9 mouse cellular contexts compared by ENCODE assay signal in genomic region chr11:94958065-94958858, GRCm38 (mm10). TPM values are rescaled to one million over a fixed set of nuclear protein-coding genes. Genes with fewer than 3 reads are reported as not detected.
DNase-seq lines count a peak whose midpoint lies in the region; ATAC-seq and TF ChIP-seq lines count a peak whose summit lies in the region.
"Had no signal": no experiment of that assay in that cellular context is flagged by ENCODE, and none has a peak within 500 bp of the region (broad histone marks: within the 10 kb centered on the region; RNA-seq: fewer than 3 reads in every experiment).

No protein-coding gene starts in this region.

- no peak overlapping the region; the same call in 1 of the 2 replicates for H3K4me3 ChIP-seq in forebrain, embryonic 10.5 days
- H3K4me3 ChIP-seq in forebrain, embryonic 11.5 days (ENCODE audit: low read depth, low read length): no peak overlapping the region
- H3K4me3 ChIP-seq in forebrain, postnatal 0 days (ENCODE audit: low read depth, low read length): no peak overlapping the region
- no peak overlapping the region for H3K4me3 ChIP-seq in myocyte

- H3K27ac ChIP-seq in forebrain, embryonic 10.5 days: peak overlapping the region; percentile 63
- no peak overlapping the region for H3K27ac ChIP-seq in forebrain, embryonic 11.5 days (ENCODE audit: low read depth, low read length)
- H3K27ac ChIP-seq in forebrain, postnatal 0 days (ENCODE audit: low read depth, low read length): peak overlapping the region; percentile 29; the same call in 1 of the 2 replicates

- TF ChIP-seq POLR2A in myocyte (IDR thresholded peaks at IDR 0.05; ENCODE audit: insufficient read length, low read depth): peak; percentile 43

- H3K27me3 ChIP-seq in forebrain, embryonic 10.5 days (ENCODE audit: poor library complexity, severe bottlenecking): peaks cover 4% of the 10 kb centered on the region; the same call in 1 of the 2 replicates
- no peaks in the 10 kb centered on the region for H3K27me3 ChIP-seq in forebrain, embryonic 11.5 days (ENCODE audit: control insufficient read depth, insufficient read depth, low read length)
- no peaks in the 10 kb centered on the region for H3K27me3 ChIP-seq in forebrain, postnatal 0 days (ENCODE audit: insufficient read depth, low read length)
- no peaks in the 10 kb centered on the region for H3K27me3 ChIP-seq in myocyte (ENCODE audit: control insufficient read depth, insufficient read depth, insufficient read length)

- H3K9ac ChIP-seq in forebrain, embryonic 11.5 days (ENCODE audit: low read length): no peak overlapping the region
- no peak overlapping the region for H3K9ac ChIP-seq in forebrain, postnatal 0 days

- peaks cover 30% of the 10 kb centered on the region for H3K4me1 ChIP-seq in forebrain, embryonic 10.5 days
- peaks cover 2% of the 10 kb centered on the region; the same call in 1 of the 2 replicates for H3K4me1 ChIP-seq in forebrain, embryonic 11.5 days (replicated peaks; ENCODE audit: control insufficient read depth, insufficient read depth, low read length)
- H3K4me1 ChIP-seq in forebrain, postnatal 0 days (ENCODE audit: insufficient read depth): no peaks in the 10 kb centered on the region

- H3ac ChIP-seq in myocyte (ENCODE audit: control insufficient read depth, insufficient read length): no peak overlapping the region

- H3K4me2 ChIP-seq in forebrain, embryonic 11.5 days (ENCODE audit: low read depth, low read length, severe bottlenecking): no peak overlapping the region
- no peak overlapping the region for H3K4me2 ChIP-seq in forebrain, postnatal 0 days (ENCODE audit: low read depth)
- peak overlapping the region; percentile 55 for H3K4me2 ChIP-seq in myocyte (ENCODE audit: low read depth)

- no peak for DNase-seq in forebrain, embryonic 10.5 days (ENCODE audit: extremely low spot score, low spot score)
- DNase-seq in forebrain, embryonic 11.5 days (ENCODE audit: low spot score): no peak
- peak; percentile 71 for DNase-seq in brain, adult 2 months (ENCODE audit: low read depth, low spot score)
- DNase-seq in forebrain, postnatal 0 days: peak; percentile 58
- DNase-seq in layer of hippocampus, postnatal 14 days (ENCODE audit: low spot score in 2 of 2): peak; percentile 50 to 64
- DNase-seq in spleen, adult 18-20 months: no peak

- TF ChIP-seq CTCF in forebrain, postnatal 0 days (IDR thresholded peaks at IDR 0.05; ENCODE audit: low read depth): no peak

- WGBS in forebrain, embryonic 10.5 days: 26% methylated on average over 8 of the region's 8 CpGs
- WGBS in forebrain, embryonic 11.5 days: 28% methylated on average over 8 of the region's 8 CpGs
- 16% methylated on average over 8 of the region's 8 CpGs for WGBS in forebrain, postnatal 0 days

- ATAC-seq in forebrain, embryonic 11.5 days (replicated peaks; ENCODE audit: low FRiP score): no peak
- peak; percentile 65 for ATAC-seq in forebrain, postnatal 0 days
- ATAC-seq in hematopoietic stem cell, adult 5-6 weeks (replicated peaks in 1 of 2; ENCODE audit: insufficient read depth in 1 of 2, low FRiP score in 2 of 2, low TSS enrichment in 1 of 2, low read depth in 1 of 2, poor library complexity in 2 of 2, severe bottlenecking in 2 of 2): peak; percentile 29 to 42

- no peaks in the 10 kb centered on the region for H3K36me3 ChIP-seq in forebrain, embryonic 10.5 days (replicated peaks)
- no peaks in the 10 kb centered on the region for H3K36me3 ChIP-seq in forebrain, embryonic 11.5 days (ENCODE audit: control insufficient read depth, insufficient read depth, low read length)
- no peaks in the 10 kb centered on the region for H3K36me3 ChIP-seq in forebrain, postnatal 0 days (ENCODE audit: insufficient read depth)
- no peaks in the 10 kb centered on the region for H3K36me3 ChIP-seq in myocyte (ENCODE audit: control insufficient read depth, insufficient read depth)

- H3K79me2 ChIP-seq in myocyte (ENCODE audit: control insufficient read depth, insufficient read depth): no peaks in the 10 kb centered on the region

- H3K9me3 ChIP-seq in forebrain, embryonic 10.5 days: no peaks in the 10 kb centered on the region
- no peaks in the 10 kb centered on the region for H3K9me3 ChIP-seq in forebrain, embryonic 11.5 days (ENCODE audit: control insufficient read depth, low read length)
- no peaks in the 10 kb centered on the region for H3K9me3 ChIP-seq in forebrain, postnatal 0 days (ENCODE audit: low read length)

TF ChIP-seq in myocyte, 11 proteins besides CTCF, POLR2A, EP300 and RAD21:
- TF ChIP-seq MAX (IDR thresholded peaks at IDR 0.05; ENCODE audit: low read depth) (no peak), TCF12 (IDR thresholded peaks at IDR 0.05; ENCODE audit: insufficient read depth, poor library complexity, severe bottlenecking) (no peak), USF1 (IDR thresholded peaks at IDR 0.05; ENCODE audit: low read depth) (no peak), POLR2AphosphoS2 (IDR thresholded peaks at IDR 0.05; ENCODE audit: insufficient read length, low read depth) (peak; percentile 51)

RNA-seq across cellular contexts. Expression of gene Hils1, which starts 9.1 kb away (rescaled TPM):
- not detected in 2 replicates for polyA plus RNA-seq in forebrain, embryonic 10.5 days (2016; fragmentation: Nextera tagmentation; extraction: Ambion mirVana)
- polyA plus RNA-seq in forebrain, embryonic 11.5 days (2014; fragmentation: Nextera tagmentation; extraction: Ambion mirVana): not detected in 2 replicates
- not detected in 2 replicates for total RNA-seq in forebrain, postnatal 0 days (2014; rRNA removed)
- not detected in 2 replicates for polyA plus RNA-seq in forebrain, postnatal 0 days (2015; fragmentation: Nextera tagmentation; extraction: Ambion mirVana)
- total RNA-seq in hematopoietic stem cell, adult 5-6 weeks (2017): not detected in 2 replicates
- not detected for total RNA-seq in layer of hippocampus, postnatal 14 days (2021)
- 0.37 TPM for polyA plus RNA-seq in myocyte (2012; fragmentation: generic; extraction: Trizol)
- polyA plus RNA-seq: C2C12 had no signal

RNA-seq across cellular contexts. Expression of gene Sgca, which starts 17.9 kb away (rescaled TPM):
- polyA plus RNA-seq in forebrain, embryonic 10.5 days (2016; fragmentation: Nextera tagmentation; extraction: Ambion mirVana): not detected in 2 replicates
- not detected in 2 replicates for polyA plus RNA-seq in forebrain, embryonic 11.5 days (2014; fragmentation: Nextera tagmentation; extraction: Ambion mirVana)
- total RNA-seq in forebrain, postnatal 0 days (2014; rRNA removed): 0.15 TPM in 1 of 2 replicates, not detected in the other
- 0.09 and 0.13 TPM in 2 replicates for polyA plus RNA-seq in forebrain, postnatal 0 days (2015; fragmentation: Nextera tagmentation; extraction: Ambion mirVana)
- total RNA-seq in hematopoietic stem cell, adult 5-6 weeks (2017): not detected in 2 replicates
- under 1 TPM; 0.95 to 0.99 TPM for total RNA-seq in layer of hippocampus, postnatal 14 days (2021)
- polyA plus RNA-seq in myocyte (2012; fragmentation: generic; extraction: Trizol): 303 TPM

RNA-seq across cellular contexts. Expression of gene Col1a1, which starts 22.2 kb away (rescaled TPM):
- polyA plus RNA-seq in forebrain, embryonic 10.5 days (2016; fragmentation: Nextera tagmentation; extraction: Ambion mirVana): 62.2 and 65.3 TPM in 2 replicates
- polyA plus RNA-seq in forebrain, embryonic 11.5 days (2014; fragmentation: Nextera tagmentation; extraction: Ambion mirVana): 163 and 164 TPM in 2 replicates
- 26.5 and 177 TPM in 2 replicates for total RNA-seq in forebrain, postnatal 0 days (2014; rRNA removed)
- polyA plus RNA-seq in forebrain, postnatal 0 days (2015; fragmentation: Nextera tagmentation; extraction: Ambion mirVana): 33.2 and 43.3 TPM in 2 replicates
- not detected in 2 replicates for total RNA-seq in hematopoietic stem cell, adult 5-6 weeks (2017)
- 10 to 100 TPM; 39.7 to 59.5 TPM for total RNA-seq in layer of hippocampus, postnatal 14 days (2021)
- 206 TPM for polyA plus RNA-seq in myocyte (2012; fragmentation: generic; extraction: Trizol)

RNA-seq across cellular contexts. Expression of gene Ppp1r9b, which starts 32.6 kb away (rescaled TPM):
- 8.7 and 10.7 TPM in 2 replicates for polyA plus RNA-seq in forebrain, embryonic 10.5 days (2016; fragmentation: Nextera tagmentation; extraction: Ambion mirVana)
- polyA plus RNA-seq in forebrain, embryonic 11.5 days (2014; fragmentation: Nextera tagmentation; extraction: Ambion mirVana): 17.2 and 18.6 TPM in 2 replicates
- total RNA-seq in forebrain, postnatal 0 days (2014; rRNA removed): 184 and 202 TPM in 2 replicates
- polyA plus RNA-seq in forebrain, postnatal 0 days (2015; fragmentation: Nextera tagmentation; extraction: Ambion mirVana): 22.3 and 24.9 TPM in 2 replicates
- 159 and 240 TPM in 2 replicates for total RNA-seq in hematopoietic stem cell, adult 5-6 weeks (2017)
- 100 to 1,000 TPM; 705 to 706 TPM for total RNA-seq in layer of hippocampus, postnatal 14 days (2021)
- 42.4 TPM for polyA plus RNA-seq in myocyte (2012; fragmentation: generic; extraction: Trizol)

RNA-seq across cellular contexts. Expression of gene Samd14, which starts 51.4 kb away (rescaled TPM):
- polyA plus RNA-seq in forebrain, embryonic 10.5 days (2016; fragmentation: Nextera tagmentation; extraction: Ambion mirVana): 35.8 and 36.7 TPM in 2 replicates
- polyA plus RNA-seq in forebrain, embryonic 11.5 days (2014; fragmentation: Nextera tagmentation; extraction: Ambion mirVana): 56.8 and 59.2 TPM in 2 replicates
- total RNA-seq in forebrain, postnatal 0 days (2014; rRNA removed): 145 and 150 TPM in 2 replicates
- 113 and 130 TPM in 2 replicates for polyA plus RNA-seq in forebrain, postnatal 0 days (2015; fragmentation: Nextera tagmentation; extraction: Ambion mirVana)
- 2.6 and 6.1 TPM in 2 replicates for total RNA-seq in hematopoietic stem cell, adult 5-6 weeks (2017)
- 10 to 100 TPM; 73.6 to 78.1 TPM for total RNA-seq in layer of hippocampus, postnatal 14 days (2021)
- 14.4 TPM for polyA plus RNA-seq in myocyte (2012; fragmentation: generic; extraction: Trizol)

Comparison
In these comparisons a context has a peak if more than half of its experiments do, and no peak if none do; other contexts are left out.
1. DNase-seq: peak in brain, adult 2 months (single experiment), forebrain, postnatal 0 days (single experiment) and layer of hippocampus, postnatal 14 days (2 of 2); none in forebrain, embryonic 10.5 days (single experiment), forebrain, embryonic 11.5 days (single experiment) and spleen, adult 18-20 months (0 of 2).
2. RNA of gene Sgca, which starts 17.9 kb away (polyA plus RNA-seq): 303 TPM in myocyte (single experiment); 0.09 to 0.13 TPM in forebrain, postnatal 0 days, not detected in forebrain, embryonic 10.5 days and not detected in forebrain, embryonic 11.5 days; every median in the first group is over 100 times any median in the second.